Mouse (Mus musculus): ENCODE measurements around the gene Fgfr2. TPM values are rescaled to one million over a fixed set of nuclear protein-coding genes. Genes with fewer than 3 reads are reported as not detected.

Fgfr2 gene
- polyA plus RNA-seq, 1 experiment from 2014 or later = 99.3 TPM

DNA sequence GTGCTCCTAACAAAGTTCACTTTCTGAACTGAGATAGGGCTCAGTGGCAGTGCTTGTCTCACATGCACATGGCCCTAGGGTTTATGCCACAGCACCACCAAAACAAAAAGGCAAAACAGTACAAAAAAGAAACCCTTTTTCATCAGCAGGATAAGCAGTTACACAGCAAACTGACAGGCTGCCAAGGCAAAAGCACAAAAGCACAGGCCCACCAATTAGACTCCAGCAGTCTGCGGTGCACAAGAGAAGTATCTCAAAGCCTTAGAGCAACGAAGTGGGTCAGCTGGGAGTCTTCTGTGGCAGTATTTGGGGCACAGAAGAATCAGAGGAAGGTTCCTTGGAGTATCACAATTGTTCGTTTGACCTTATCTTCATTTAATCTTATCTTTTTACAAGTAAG, 302.5 kb downstream of the Fgfr2 start:
- Histone ChIP-seq H3K4me1 (peaks cover 22% of the 10 kb centered on the region), H3K36me3 (peaks cover 26% of the 10 kb centered on the region), H3K9me3 (replicated peaks) (no peaks in the 10 kb centered on the region), H3K4me3 (no peak overlapping the region), H3K27ac (replicated peaks) (no peak overlapping the region), H3K27me3 (ENCODE audit: low read depth, poor library complexity, severe bottlenecking) (no peaks in the 10 kb centered on the region)
- WGBS = 89% methylated on average over 3 of the region's 3 CpGs
- DNase-seq (ENCODE audit: low spot score) = no peak

- WGBS = 88% methylated on average over 6 of the region's 6 CpGs
- H3K4me1 ChIP-seq = peaks cover 47% of the 10 kb centered on the region
- DNase-seq (ENCODE audit: low spot score) = no peak
These were observed 306.1 kb downstream of the Fgfr2 start for GRCm38 (mm10) chr7:132817056-132817455.

GRCm38 (mm10) chr7:132816528-132816927, 306.6 kb downstream of the Fgfr2 start:
- DNase-seq (ENCODE audit: low spot score) = no peak
- H3K4me1 ChIP-seq = peaks cover 52% of the 10 kb centered on the region
- no peak overlapping the region for H3K27ac ChIP-seq (replicated peaks)
- WGBS = 66% methylated on average over 2 of the region's 2 CpGs
- no peaks in the 10 kb centered on the region for H3K9me3 ChIP-seq (replicated peaks)
- H3K27me3 ChIP-seq (ENCODE audit: low read depth, poor library complexity, severe bottlenecking) = no peaks in the 10 kb centered on the region
- H3K4me3 ChIP-seq = no peak overlapping the region
- H3K36me3 ChIP-seq = peaks cover 11% of the 10 kb centered on the region

More at GRCm38 (mm10) chr7:132817056-132817455, 306.1 kb downstream of the Fgfr2 start:
- H3K27ac ChIP-seq (replicated peaks) = no peak overlapping the region
- H3K4me3 ChIP-seq = no peak overlapping the region
- H3K36me3 ChIP-seq = peaks cover 11% of the 10 kb centered on the region
- no peaks in the 10 kb centered on the region for H3K27me3 ChIP-seq (ENCODE audit: low read depth, poor library complexity, severe bottlenecking)
- no peaks in the 10 kb centered on the region for H3K9me3 ChIP-seq (replicated peaks)

- WGBS = 76% methylated on average over 5 of the region's 5 CpGs
- Histone ChIP-seq H3K9me3 (replicated peaks) (no peaks in the 10 kb centered on the region), H3K27me3 (ENCODE audit: low read depth, poor library complexity, severe bottlenecking) (no peaks in the 10 kb centered on the region), H3K4me3 (no peak overlapping the region), H3K36me3 (peaks cover 4% of the 10 kb centered on the region), H3K4me1 (peaks cover 64% of the 10 kb centered on the region), H3K27ac (replicated peaks) (no peak overlapping the region)
- DNase-seq (ENCODE audit: low spot score) = no peak
These were observed 308.1 kb downstream of the Fgfr2 start for GRCm38 (mm10) chr7:132815081-132815480.

DNA sequence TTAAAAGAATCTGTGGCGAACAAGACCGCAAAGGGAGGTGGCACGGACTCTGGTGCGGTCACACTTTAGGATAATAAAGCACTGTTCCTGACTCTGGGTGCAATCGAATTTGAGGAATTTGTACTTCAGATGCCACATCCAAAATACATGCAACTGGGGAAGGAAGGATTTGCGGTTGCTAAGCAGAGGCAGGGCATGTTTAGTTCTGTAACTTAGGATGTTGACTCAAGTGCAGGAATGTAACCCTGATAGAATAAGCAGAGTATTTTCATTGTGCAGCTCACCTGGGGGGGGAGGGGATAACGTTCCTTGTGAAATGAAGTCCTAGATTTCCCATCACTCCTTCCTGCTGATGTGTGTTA, 309.1 kb downstream of the Fgfr2 start:
- H3K27ac ChIP-seq (replicated peaks) = peak overlapping the region; percentile 92
- no peaks in the 10 kb centered on the region for H3K27me3 ChIP-seq (ENCODE audit: low read depth, poor library complexity, severe bottlenecking)
- WGBS = 4% methylated on average over 7 of the region's 7 CpGs
- DNase-seq (ENCODE audit: low spot score) = no peak
- H3K36me3 ChIP-seq = peaks cover 4% of the 10 kb centered on the region
- peaks cover 74% of the 10 kb centered on the region for H3K4me1 ChIP-seq
- peak overlapping the region; percentile 75 for H3K4me3 ChIP-seq
- H3K9me3 ChIP-seq (replicated peaks) = no peaks in the 10 kb centered on the region

- H3K4me1 ChIP-seq = peaks cover 79% of the 10 kb centered on the region
- H3K36me3 ChIP-seq = no peaks in the 10 kb centered on the region
- under 1% methylated on average over 75 of the region's 85 CpGs for WGBS
These were observed 309.6 kb downstream of the Fgfr2 start, which contains the start of gene Fam53b for GRCm38 (mm10) chr7:132813416-132814088. TSS of gene Fam53b (minus strand) at chr7:132813886.

DNA sequence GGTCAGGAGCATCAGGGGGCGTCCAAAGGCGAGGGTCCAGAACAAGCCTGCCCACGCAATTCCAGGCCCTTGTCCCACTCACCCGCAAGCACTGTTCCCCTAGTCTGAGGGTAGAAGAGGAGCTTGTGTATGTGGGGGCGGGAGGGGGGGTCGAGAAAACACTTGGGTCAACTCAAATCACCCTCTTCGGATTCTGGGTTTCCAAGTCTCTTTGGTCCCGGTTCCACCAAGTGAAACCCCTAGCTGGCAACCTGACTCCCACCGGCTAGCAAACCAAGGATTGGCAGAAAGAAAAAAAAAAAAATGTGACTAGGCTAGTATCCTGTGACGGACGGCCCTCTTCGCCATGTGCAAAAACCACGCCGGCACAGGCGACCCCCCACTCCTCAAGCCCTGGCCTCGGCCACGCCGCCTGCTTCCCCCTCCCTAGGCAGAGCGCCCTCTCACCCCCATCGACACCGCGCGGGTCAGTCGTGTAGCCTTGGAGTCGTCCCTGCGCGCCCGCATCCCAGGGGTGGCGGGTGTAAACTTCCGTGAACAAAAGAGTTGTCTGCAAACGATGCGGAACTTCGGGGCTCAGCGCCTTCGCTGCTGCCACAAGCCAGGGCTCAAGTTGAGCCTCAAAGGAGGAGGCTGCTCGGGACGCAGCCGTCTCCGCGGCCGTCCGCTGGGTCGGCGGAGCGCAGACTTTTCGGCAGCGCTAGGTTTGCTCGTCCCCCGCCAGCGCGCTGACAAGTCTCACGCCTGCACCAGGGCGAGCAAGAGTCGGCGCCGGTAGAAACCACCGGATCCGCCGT, 310.3 kb downstream of the Fgfr2 start:
- H3K4me1 ChIP-seq = peaks cover 87% of the 10 kb centered on the region
- peak overlapping the region; percentile 75 for H3K4me3 ChIP-seq
- H3K9me3 ChIP-seq (replicated peaks) = no peaks in the 10 kb centered on the region
- no peaks in the 10 kb centered on the region for H3K27me3 ChIP-seq (ENCODE audit: low read depth, poor library complexity, severe bottlenecking)
- peak overlapping the region; percentile 92 for H3K27ac ChIP-seq (replicated peaks)
- WGBS = under 1% methylated on average over 59 of the region's 59 CpGs
- peak; percentile 76 for DNase-seq (ENCODE audit: low spot score)
- no peaks in the 10 kb centered on the region for H3K36me3 ChIP-seq

More at GRCm38 (mm10) chr7:132813416-132814088, 309.6 kb downstream of the Fgfr2 start, which contains the start of gene Fam53b:
- peak within 1 kb of the TSS; percentile 75 for H3K4me3 ChIP-seq
- H3K9me3 ChIP-seq (replicated peaks) = no peaks in the 10 kb centered on the region
- no peaks in the 10 kb centered on the region for H3K27me3 ChIP-seq (ENCODE audit: low read depth, poor library complexity, severe bottlenecking)
- peak within 1 kb of the TSS; percentile 92 for H3K27ac ChIP-seq (replicated peaks)
- peak; percentile 80 for DNase-seq (ENCODE audit: low spot score)

DNA sequence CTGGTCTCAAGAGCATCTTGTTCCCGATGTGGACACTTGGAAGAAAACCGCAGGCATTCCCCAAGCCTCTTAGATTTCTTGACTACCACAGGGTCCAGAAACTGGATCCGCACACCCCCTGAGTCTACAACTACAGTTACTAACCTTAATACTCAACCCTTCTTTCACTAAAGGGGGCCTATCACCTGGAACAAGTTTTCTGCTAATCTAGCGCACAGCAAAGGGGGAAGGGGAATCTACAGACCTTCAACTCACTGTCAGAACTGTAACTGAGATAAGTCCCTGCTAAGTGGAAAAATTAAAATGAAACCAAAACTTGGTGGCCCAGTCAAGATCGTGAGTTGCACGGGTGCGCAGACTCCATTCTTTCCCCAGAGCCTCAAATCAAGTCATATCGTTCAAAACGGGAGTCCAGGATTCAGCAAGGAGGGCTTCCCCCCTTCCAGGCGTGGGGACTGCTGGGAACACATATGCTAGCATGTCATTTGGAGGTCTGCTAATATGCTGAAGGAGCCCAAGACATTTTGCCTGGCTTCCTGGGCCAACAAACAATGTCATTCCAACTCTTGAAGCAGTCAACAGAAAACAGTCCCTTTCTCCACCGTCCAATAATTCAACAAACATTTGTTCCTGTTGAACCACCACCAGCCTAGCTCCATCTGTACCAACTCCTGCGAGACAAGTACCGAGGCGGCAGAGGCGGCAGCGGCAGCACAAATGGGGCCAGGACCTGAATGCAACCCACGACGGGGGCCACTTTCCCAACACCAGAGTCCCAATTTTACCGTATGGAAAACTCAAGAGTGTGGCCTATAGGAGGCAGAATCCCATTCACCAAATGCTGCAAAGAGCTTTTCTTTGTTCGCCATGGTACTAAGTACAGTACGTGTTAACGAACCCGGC, 311.2 kb downstream of the Fgfr2 start:
- H3K36me3 ChIP-seq = no peaks in the 10 kb centered on the region
- 17% methylated on average over 23 of the region's 23 CpGs for WGBS
- H3K9me3 ChIP-seq (replicated peaks) = no peaks in the 10 kb centered on the region
- H3K27me3 ChIP-seq (ENCODE audit: low read depth, poor library complexity, severe bottlenecking) = no peaks in the 10 kb centered on the region
- H3K4me3 ChIP-seq = peak overlapping the region; percentile 75
- peaks cover 93% of the 10 kb centered on the region for H3K4me1 ChIP-seq
- DNase-seq (ENCODE audit: low spot score) = peak; percentile 50
- peak overlapping the region; percentile 92 for H3K27ac ChIP-seq (replicated peaks)

DNA sequence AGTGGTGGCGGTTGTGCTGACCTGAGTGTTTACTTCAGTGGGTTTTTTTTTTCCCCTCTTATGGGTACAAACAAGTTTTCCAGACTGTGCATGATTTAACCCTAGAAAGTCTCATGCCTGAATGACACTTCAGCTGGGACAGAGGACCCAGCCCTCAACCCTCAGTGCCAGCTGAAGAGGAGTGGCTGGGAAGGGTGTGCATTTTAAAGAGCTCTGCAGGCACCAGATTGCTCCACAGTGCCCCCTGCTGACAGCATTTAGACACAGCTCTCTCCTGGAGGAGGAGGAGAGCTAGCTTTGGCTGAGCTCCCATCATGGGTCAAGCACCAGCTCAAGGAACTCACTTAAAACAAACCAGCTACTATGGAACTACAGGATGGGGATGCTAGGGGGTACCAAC, 312.3 kb downstream of the Fgfr2 start:
- 59% methylated on average over 1 of the region's 1 CpGs for WGBS
- H3K4me1 ChIP-seq = peaks cover 95% of the 10 kb centered on the region
- H3K4me3 ChIP-seq = peak overlapping the region; percentile 75
- H3K27ac ChIP-seq (replicated peaks) = peak overlapping the region; percentile 90; the same call in 1 of the 2 replicates
- H3K9me3 ChIP-seq (replicated peaks) = no peaks in the 10 kb centered on the region
- H3K36me3 ChIP-seq = no peaks in the 10 kb centered on the region
- no peaks in the 10 kb centered on the region for H3K27me3 ChIP-seq (ENCODE audit: low read depth, poor library complexity, severe bottlenecking)
- DNase-seq (ENCODE audit: low spot score) = peak; percentile 88

GRCm38 (mm10) chr7:132810368-132810767, 312.8 kb downstream of the Fgfr2 start:
- no peaks in the 10 kb centered on the region for H3K36me3 ChIP-seq
- H3K27me3 ChIP-seq (ENCODE audit: low read depth, poor library complexity, severe bottlenecking) = no peaks in the 10 kb centered on the region
- no peaks in the 10 kb centered on the region for H3K9me3 ChIP-seq (replicated peaks)
- H3K27ac ChIP-seq (replicated peaks) = peak overlapping the region; percentile 90
- H3K4me3 ChIP-seq = peak overlapping the region; percentile 20; the same call in 1 of the 2 replicates
- DNase-seq (ENCODE audit: low spot score) = peak; percentile 40
- 17% methylated on average over 6 of the region's 6 CpGs for WGBS
- H3K4me1 ChIP-seq = peaks cover 95% of the 10 kb centered on the region

DNA sequence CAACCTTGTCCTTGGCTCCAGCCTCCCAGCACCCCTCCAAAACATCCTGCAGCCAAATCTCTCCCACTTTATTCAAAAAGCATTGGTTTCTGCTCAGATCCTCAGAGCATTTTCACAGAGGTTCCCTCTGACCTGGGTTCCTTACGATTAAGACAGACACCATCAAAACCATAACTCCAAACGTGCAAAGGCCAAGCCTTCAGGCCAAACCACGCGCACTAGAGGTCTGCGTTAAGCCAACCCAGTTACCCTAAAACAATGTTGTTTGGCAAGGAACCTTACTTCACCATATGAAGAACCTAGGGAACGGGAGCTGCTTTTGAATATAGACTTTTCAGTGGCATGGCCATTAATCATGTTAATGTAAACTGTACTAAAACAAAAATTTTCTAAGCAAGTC, 313.4 kb downstream of the Fgfr2 start:
- Histone ChIP-seq H3K9me3 (replicated peaks) (no peaks in the 10 kb centered on the region), H3K27me3 (ENCODE audit: low read depth, poor library complexity, severe bottlenecking) (no peaks in the 10 kb centered on the region), H3K36me3 (no peaks in the 10 kb centered on the region), H3K4me3 (peak overlapping the region; percentile 35), H3K4me1 (peaks cover 93% of the 10 kb centered on the region), H3K27ac (replicated peaks) (peak overlapping the region; percentile 90)
- no peak for DNase-seq (ENCODE audit: low spot score)
- 33% methylated on average over 6 of the region's 6 CpGs for WGBS
